Mouse (Mus musculus): Measurements from ENCODE around the gene Gm20388.

- no peak for TF ChIP-seq EP300 (IDR thresholded peaks at IDR 0.05; ENCODE audit: insufficient read depth, low read depth, low read length)
- TF ChIP-seq CTCF (IDR thresholded peaks at IDR 0.05; ENCODE audit: low read depth, low read length): no peak
- TF ChIP-seq POLR2A (IDR thresholded peaks at IDR 0.05; ENCODE audit: insufficient read depth, low read length): no peak
These were observed 940.8 kb downstream of the Gm20388 start for GRCm38 (mm10) chr8:120851411-120851810.

Data from ES-Bruce4 (cell line).